Mouse (Mus musculus) limb, embryonic 15.5 days (tissue): Measurements from ENCODE around the gene Gm44790. TPM values are rescaled to one million over a fixed set of nuclear protein-coding genes. Genes with fewer than 3 reads are reported as not detected.

ENCODE experiments used
- ATAC-seq: fragments of 200-750 bp; cut with Nextera tagmentation; 2 replicates; pipeline ENCODE4 v1.8.0; 2017; ENCODE audit warnings: low read depth, moderate TSS enrichment; ENCODE audit not compliant: insufficient number of reproducible peaks, low FRiP score, low TSS enrichment
- H3K27ac ChIP-seq: fragments of 300-500 bp; sonication (generic); 2 replicates; pipeline ENCODE4 v1.5.1; 2015; ENCODE audit warnings: moderate library complexity, mild to moderate bottlenecking, inconsistent platforms
- H3K27me3 ChIP-seq: fragments of 300-500 bp; sonication (generic); 2 replicates; pipeline ENCODE4 v1.6.1; 2015; ENCODE audit warnings: inconsistent platforms
- H3K36me3 ChIP-seq: fragments of 300-500 bp; sonication (generic); 2 replicates; pipeline ENCODE4 v1.6.1; 2015; ENCODE audit warnings: inconsistent platforms
- H3K4me1 ChIP-seq: fragments of 300-500 bp; sonication (generic); 2 replicates; pipeline ENCODE4 v1.6.1; 2015; ENCODE audit warnings: inconsistent platforms
- H3K4me2 ChIP-seq: fragments of 300-500 bp; sonication (generic); 2 replicates; pipeline ENCODE4 v1.6.1; 2015; ENCODE audit warnings: mild to moderate bottlenecking, inconsistent platforms
- H3K4me3 ChIP-seq: fragments of 300-500 bp; sonication (generic); 2 replicates; pipeline ENCODE4 v1.5.1; 2015; ENCODE audit warnings: mild to moderate bottlenecking, inconsistent platforms
- H3K9ac ChIP-seq: fragments of 300-500 bp; sonication (generic); 2 replicates; pipeline ENCODE4 v1.6.1; 2015; ENCODE audit warnings: inconsistent platforms
- H3K9me3 ChIP-seq: fragments of 300-500 bp; sonication (generic); 2 replicates; pipeline ENCODE4 v1.6.1; 2016; ENCODE audit warnings: inconsistent platforms
- WGBS: fragments of 180-500 bp; shearing (Covaris S2); methylation state at CpG from one replicate; pipeline ENCODE4 v1.1.7; 2015; 5-methylcytosine and 5-hydroxymethylcytosine counted together
- polyA plus RNA-seq: library from polyadenylated mRNA; unstranded; fragments of >200 nt; fragmentation: Nextera tagmentation; extraction: Ambion mirVana; gene quantifications from 2 replicates; pipeline ENCODE4 v1.2.1, GENCODE M21; 2015

Gene Gm44790
- polyA plus RNA-seq, 1 experiment from 2014 or later = 0.42 TPM

GRCm38 (mm10) chr6:86494767-86495166 lies 68.3 kb downstream of the Gm44790 start:
- no peak overlapping the region for H3K27ac ChIP-seq
- peaks cover 34% of the 10 kb centered on the region; the same call in 1 of the 2 replicates for H3K4me1 ChIP-seq
- ATAC-seq = no peak
- H3K27me3 ChIP-seq = no peaks in the 10 kb centered on the region
- no peaks in the 10 kb centered on the region for H3K9me3 ChIP-seq
- no peaks in the 10 kb centered on the region for H3K36me3 ChIP-seq
- no peak overlapping the region for H3K4me3 ChIP-seq
- H3K4me2 ChIP-seq = no peak overlapping the region
- no peak overlapping the region for H3K9ac ChIP-seq
- WGBS = 92% methylated on average over 7 of the region's 7 CpGs

Other genes with a start within 250 kb of the Gm44790 start
- 6.9 and 7.8 TPM in 2 replicates for gene Tgfa, start 231.4 kb upstream of the Gm44790 start, polyA plus RNA-seq
- gene Fam136a, start 61.0 kb upstream of the Gm44790 start, polyA plus RNA-seq = 110 and 122 TPM in 2 replicates
- 385 and 490 TPM in 2 replicates for gene Snrpg, start 55.4 kb upstream of the Gm44790 start, polyA plus RNA-seq
- 118 and 121 TPM in 2 replicates for gene Pcyox1, start 29.5 kb upstream of the Gm44790 start, polyA plus RNA-seq
- 162 and 165 TPM in 2 replicates for gene Tia1, start 22.4 kb upstream of the Gm44790 start, polyA plus RNA-seq
- 22.9 and 24.5 TPM in 2 replicates for gene C87436, start 11.7 kb downstream of the Gm44790 start, polyA plus RNA-seq
- gene Pcbp1, start 99.7 kb downstream of the Gm44790 start, polyA plus RNA-seq = 456 and 462 TPM in 2 replicates
- 610 and 666 TPM in 2 replicates for gene Asprv1, start 201.5 kb downstream of the Gm44790 start, polyA plus RNA-seq
- 14.2 and 15.2 TPM in 2 replicates for gene Mxd1, start 242.5 kb downstream of the Gm44790 start, polyA plus RNA-seq